Mouse (Mus musculus): ENCODE results near the gene Actr8.
A peak's percentile ranks its signal among the peaks of the same experiment; 100 is the strongest.

Actr8 gene

DNA sequence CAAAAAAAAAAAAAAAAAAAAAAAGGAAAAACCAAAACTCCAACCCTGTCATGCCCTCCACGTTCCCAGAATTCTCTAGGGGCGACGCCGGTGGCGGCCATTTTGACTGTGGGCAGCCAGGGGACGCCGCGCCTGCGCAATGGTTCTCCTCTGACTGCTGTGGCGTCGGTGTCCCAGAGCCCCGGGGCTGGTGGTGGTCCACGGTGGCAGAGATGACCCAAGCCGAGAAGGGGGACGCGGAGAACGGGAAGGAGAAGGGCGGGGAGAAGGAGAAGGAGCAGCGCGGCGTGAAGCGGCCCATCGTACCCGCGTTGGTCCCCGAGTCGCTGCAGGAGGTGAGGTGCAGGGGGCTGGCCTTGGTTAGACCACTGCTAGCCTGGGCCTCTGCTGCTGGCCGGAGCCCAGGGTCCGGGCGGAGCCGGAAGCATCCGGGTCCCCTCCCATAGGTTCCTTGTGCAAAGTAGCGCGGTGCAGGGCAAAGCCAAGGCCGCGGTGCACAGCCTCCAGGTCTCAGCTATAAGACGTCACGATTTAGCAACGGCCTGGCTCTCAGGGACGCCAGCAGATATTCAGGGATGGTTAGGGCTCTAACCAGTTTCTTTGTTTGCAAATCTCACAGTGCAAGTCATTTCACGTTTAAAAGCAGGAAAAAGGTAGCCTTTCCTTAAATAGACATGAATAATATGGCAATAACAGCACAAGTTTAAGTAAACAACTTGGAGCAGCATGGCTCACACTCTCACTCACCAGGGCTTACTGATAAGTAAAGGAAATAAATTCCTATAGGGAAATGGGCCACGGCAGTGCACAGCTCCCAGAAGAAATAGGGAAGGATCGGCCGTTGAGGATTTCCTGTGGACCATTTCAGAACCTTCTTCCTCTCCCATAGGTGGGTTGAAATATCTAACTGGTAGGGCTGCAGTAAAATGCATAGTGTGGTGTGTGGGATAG lies at the start of gene Actr8:
Actr8 (plus strand) TSS at position 84 of the 951 bp plus-strand sequence.
- DNase-seq (ENCODE audit: low spot score): peak; percentile 94

DNA sequence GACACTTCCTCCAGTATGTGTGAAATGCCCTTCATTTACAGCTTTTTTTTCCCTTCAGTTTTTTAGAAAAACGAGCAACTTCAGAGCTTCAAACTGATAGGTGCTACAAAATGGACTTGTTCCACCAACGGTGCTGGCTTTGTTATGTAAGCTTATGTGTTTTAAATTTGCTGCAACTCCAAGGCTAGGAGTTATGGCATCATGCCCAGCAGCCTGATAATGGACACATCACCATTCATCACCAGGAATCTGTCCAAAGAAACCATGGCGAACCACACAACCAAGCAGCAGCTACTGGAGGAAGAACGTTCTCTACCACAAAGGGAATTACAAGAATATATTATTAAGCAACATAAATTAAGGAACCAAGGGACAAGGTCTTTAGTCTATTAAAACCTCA lies 49.2 kb upstream of the Actr8 start:
- DNase-seq (ENCODE audit: low spot score): peak; percentile 11

DNA sequence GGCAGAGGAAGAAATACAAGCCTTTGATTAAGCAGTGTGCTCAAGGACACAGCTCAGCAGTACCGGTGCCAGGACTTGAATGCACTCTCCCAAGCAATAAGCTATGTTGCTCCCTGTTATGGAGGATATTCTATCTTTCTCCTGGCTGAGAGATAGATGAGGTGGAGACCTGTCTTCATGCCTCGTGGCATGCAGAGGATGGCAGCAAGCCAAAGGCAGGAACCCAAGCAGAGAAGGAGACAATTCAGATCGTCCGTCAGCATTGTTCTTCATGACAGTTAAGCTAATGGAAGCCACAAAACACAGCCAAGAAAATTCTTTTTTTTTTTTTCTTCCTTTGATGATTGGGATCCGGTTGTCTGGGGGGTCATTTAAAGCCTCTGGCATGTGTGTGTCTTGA lies 42.6 kb upstream of the Actr8 start:
- DNase-seq (ENCODE audit: low spot score): no peak

DNA sequence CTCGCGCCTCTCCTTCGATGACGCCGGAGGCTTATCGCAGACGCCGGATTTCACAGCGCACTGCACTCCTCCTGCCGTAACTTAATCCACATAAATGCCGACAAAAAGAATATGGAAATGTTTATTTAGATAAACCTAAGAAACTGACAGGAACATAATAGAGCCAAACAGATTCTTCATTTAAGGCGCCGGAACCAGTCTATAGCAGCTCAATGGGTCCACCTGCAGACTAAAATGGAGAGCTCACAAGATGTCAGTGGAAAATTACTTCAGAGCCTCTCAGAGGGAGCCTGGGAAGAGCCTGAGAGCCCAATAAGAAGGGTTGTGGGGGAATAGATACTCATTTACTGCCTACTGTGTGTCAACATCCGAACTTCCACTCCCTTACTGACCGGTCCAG lies 40.7 kb upstream of the Actr8 start:
- no peak for DNase-seq (ENCODE audit: low spot score)

DNA sequence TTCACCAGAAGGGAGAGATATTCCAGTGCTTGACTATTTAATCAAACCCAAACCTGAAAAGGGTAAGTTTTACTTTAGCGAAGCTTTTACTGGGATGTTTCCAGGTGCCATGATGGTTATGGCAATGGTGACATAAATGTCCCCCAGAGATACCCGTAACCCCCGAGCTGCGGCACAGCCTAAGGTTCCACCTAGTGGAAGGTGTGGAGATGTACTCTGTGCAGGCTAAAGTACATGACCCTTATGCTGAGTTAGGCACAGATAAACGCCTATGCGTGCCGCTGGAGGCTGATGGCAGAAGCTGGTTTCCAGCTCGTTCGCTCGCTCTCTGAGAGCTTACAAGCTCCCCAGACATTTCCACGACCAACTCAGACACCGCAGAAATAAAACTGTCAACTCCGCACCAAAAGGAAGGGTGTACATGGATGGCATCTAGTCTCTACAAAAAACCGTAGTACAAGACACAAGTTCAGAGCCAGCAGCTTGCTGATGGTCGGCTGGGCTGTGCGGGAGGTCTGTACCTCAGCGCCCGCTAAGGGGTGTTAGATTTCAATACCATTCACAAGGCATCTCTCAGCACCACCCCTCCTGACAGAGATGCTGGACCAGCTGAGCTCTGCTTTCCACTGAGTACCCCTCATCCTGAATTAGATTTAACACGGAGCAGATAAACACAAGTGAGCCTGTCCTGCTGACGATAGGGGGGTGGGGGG lies 38.4 kb upstream of the Actr8 start:
- no peak for DNase-seq (ENCODE audit: low spot score)

DNA sequence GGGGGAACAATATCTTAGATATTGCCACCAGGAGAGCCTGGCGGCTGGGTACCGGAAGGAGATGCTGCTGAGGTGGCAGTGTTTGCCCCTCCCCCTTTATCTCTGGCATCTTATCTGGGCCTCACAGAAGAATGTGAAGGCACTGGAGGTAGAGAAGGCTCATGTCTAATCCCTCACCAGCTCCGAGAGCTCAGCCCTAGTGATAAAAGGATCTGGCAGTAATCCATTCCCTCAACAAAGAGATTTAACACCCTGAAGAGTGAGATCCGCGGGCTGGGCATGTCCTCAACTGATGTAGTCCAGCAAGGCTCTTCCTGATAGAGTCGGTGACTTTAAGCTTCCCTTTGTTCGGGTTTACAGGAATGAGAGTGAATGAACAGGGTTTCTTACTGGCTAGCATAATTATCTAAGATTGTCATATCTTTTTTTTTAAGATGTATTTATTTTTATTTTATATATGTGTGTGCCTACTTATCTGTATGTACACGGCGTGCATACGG lies 37.8 kb upstream of the Actr8 start:
- no peak for DNase-seq (ENCODE audit: low spot score)

DNA sequence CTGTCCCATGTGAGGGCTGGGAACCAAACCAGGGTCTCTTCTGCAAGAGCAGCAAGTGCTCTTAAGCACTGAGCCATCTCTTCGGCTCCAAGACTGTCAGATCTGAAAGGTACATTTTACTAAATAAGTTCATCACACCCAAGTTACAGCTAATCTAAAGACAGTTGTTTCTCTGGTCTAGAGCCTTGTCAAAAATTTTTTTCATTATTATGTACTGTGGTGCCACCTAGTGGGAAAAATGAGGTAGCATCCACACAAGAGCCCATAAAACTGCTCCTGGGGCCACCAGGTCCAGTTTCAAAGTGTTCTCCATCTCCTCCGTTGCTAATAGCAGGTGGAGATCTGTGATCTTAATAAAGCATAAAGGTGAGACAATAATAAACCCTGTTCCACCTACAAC lies 37.3 kb upstream of the Actr8 start:
- DNase-seq (ENCODE audit: low spot score): peak; percentile 19

DNA sequence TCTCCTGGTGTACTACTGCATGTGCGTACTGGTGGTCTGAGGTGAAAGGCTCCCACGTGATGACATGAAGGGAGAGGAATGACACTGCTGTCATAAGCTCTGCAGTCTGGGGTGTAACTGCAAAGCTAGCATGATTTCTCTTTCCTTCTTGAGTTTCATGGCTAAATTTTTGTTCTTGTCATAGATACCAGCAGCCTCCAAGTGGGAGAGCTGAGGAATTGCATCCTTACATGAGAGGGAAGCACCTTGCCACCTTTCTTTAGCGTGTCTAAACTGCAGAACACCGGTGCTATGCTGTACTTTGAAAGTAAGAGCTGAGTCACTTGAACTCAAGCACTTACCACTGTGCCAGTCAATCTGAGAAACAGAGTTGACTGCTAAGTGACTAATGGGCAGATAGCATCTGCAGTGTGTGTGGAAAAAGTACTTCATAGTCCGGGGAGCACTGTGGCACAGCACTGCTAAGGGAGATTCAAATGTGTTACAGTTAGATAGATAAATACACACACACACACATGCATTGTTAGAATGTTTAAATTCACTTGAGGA lies 31.3 kb upstream of the Actr8 start:
- DNase-seq (ENCODE audit: low spot score): no peak

DNA sequence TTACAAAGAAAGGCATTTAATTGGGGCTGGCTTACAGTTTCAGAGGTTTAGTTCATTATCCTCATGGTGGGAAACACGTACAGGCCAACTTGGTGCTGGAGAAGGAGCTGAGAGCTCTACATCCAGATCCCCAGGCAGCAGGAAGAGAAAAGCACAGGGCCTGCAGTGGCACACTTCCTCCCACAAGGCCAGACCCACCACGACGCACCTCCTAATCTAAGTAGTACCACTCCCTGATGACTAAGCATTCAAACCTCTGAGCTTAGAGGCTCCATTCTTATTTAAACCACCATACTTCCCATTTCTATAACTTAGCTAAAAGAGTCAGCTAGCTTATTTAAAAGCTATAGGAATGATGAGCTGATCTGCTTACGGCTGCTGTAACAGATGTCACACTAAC lies 27.3 kb upstream of the Actr8 start:
- no peak for DNase-seq (ENCODE audit: low spot score)

DNA sequence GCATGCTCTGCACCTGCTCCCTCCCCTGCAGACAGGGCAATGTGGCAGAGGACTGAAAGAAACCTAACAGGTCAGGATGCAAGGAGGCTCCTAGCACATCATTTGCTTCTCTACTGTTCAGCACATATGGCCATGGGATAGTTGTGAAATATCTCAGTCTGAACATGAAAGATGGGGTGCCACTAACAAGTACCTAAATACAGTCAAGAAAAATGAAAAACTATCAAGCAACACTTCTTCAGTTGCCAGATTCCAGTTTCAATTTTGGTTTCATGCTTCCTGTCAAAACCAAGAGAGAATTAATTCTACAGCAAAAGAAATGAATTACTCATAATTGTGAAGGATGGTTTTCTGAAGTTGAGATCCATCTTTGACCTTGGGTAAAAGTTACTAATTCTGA lies 20.7 kb upstream of the Actr8 start:
- no peak for DNase-seq (ENCODE audit: low spot score)

DNA sequence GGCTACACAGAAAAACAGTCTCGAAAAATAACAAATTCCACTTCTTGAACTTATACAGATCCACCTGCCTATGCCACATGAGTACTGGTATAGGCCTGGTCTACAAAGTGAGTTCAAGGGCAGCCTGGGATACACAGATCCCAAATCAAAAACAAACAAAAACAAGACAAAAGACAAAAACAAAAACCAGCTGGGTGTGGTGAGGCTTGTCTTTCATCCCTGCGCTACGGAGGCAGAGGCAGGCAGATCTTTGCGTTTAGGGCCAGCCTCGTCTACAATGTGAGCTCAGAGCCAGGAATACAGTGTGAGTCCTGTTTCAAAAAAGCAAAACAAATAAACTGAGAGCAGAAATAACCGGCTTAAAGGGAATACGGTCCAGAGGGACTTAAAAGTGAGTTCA lies 10.5 kb upstream of the Actr8 start:
- no peak for DNase-seq (ENCODE audit: low spot score)

DNA sequence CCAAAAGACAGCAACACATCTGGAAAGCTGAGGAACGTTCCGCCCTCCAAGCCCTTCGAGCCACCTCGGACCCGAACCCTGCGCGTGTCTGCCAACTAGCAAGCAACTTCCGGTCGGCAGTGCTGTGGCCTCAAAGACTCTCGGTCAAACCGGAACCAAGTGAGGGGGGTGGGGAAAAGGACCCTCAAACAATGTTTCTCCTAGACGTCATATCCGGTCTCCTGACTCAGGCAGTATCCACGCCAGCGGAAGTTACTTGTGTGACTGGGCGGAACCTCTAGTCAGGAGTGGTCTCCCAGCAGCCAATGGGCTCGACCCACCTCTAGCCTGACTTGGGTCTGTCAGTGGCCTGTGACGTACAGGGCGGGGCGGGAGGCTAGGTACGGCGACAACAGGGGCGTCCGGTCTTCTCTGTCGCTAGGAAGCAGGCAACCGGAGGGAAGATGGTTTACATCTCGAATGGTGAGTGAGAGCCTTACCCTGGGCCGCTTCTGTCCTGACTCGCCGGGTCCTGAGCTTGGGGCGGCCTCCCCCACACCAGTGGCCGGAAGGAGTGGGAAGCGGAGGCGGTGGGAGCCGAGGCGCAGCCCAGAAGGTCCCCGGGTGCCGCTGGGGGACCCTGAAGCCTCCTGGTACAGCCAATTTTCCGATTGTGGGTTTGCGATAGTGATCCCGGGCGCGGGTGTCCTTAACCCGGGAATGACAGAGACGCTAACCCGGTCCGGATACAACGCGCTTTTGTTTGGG lies 9.9 kb upstream of the Actr8 start, which contains the start of gene Selenok:
Selenok (plus strand) TSS at position 234 of the 747 bp plus-strand sequence.
- DNase-seq (ENCODE audit: low spot score): peak; percentile 88

DNA sequence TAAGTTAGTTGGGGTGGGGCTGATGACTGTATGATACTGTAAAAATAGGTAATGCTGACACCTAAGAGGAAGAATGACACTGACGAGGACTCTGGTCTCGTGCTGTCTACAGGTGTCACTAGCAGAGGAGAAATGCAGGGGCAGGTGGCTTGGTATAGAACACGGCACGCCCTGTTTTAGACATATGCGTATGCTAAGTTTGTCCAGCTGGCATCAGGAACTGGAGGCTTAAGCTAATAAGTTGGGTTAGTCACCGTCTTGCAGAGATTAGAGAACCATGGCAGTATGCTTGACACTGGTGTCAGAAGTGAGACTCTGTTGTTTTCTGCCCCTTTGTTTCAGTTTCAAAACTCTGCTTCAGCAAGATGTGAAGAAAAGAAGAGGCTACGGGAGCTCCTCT lies 6.7 kb upstream of the Actr8 start:
- no peak for DNase-seq (ENCODE audit: low spot score)

DNA sequence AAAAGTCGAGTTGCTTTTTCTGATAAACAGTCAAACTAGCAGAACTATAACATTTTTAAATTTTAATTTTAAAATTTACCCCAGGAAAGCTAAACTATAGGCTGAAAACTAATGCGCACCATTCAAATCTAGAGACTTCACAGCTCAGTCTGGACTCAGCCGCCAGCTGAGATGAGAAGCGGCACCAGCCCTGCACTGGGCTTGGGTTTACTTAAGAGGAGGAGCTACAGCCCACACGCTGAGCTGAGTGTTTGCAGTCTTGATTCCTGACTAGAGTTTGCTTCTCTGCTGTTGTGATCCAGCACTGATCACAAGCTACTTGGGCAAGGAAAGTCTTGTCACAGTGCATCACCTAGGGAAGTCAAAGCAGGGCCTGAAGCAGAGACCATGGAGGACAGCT lies 6.1 kb upstream of the Actr8 start:
- no peak for DNase-seq (ENCODE audit: low spot score)

DNA sequence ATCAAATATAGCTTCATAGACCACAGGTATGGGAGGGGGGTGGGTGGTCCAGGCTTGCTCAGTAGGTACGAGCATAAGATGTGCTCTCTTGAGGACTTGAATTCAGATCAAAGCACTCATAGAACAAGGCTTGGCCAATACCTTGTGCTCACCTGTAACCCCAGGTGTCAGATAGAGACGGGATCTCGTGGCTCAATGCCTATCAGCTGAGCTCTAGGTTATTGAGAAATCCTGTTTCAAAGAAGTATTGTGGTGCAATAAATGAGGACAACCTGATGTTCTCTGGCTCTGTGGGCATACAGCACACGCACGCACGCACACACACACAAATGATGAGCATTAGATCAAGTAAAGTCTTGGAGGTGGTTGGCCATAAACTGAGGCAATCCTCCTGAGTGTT lies 1.2 kb upstream of the Actr8 start:
- DNase-seq (ENCODE audit: low spot score): no peak

DNA sequence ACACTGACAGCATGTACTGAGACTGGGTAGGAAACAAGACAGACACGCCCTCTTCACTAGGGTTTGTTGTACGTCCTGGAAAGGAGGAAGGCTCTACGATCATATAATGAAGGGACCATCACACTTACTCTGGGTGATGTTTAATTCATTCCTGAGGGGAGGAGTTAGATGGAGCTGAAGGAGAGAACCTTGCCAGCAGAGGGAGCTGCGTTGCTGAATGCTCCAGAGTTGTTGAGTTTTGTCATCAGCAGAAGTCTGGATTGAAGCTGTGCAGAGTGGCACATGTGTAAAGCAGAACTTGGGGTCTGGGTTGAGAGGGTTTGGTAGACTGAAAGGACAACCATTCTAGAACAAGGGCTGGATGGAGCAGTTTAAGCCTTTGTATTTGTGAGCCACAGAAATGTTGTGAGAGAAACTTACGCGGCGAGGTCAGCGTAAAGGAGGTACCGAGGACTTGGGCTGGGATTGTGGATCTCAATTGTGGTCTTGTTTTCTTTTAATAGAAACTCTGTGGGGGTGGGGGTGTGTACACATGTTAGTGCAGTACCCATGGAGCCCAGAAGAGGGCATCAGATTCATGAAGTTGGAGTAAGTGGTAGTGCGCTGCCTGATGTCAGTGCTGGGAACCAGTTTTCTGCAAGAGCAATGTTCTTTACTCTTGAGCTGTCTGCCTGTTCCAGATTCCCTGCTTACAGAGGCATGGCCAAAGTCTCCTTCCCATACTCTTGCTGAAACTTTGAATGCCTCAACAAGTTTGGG lies 2.5 kb downstream of the Actr8 start:
- DNase-seq (ENCODE audit: low spot score): no peak

DNA sequence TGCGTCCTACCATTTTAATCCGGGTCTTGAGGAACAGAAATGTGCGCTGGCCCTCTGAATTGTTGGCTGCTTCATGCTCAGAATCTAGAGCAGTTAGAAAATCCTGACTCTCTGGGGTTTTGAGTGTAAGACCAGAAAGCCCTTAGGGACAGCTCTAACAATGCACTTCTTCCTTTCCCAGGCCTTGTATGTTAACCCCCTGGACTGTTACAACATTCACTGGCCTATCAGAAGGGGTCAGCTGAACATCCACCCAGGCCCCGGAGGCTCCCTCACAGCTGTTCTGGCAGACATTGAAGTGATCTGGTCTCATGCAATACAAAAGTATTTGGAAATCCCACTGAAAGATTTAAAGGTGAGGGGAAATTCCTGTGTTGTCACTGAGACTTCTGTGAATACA lies 8.0 kb downstream of the Actr8 start:
- DNase-seq (ENCODE audit: low spot score): no peak

DNA sequence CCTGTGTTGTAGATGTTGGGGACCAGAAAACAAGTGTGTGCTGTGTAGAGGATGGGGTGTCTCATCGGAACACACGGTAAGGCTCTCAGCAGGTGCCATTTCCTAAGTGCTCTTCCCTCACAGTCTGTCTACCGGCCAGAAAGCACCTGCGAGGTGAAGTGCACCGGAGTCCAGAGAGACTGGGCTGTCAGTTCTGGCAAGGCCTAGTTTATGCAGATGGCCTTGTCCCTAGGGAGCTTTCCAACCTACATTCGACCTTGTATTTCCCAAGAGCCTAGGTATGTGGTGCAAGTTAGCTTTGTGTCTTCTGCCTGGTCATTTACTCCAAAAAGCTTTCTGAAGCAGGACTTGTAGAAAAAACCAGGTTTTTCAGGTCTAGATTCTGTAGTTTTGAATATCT lies 9.1 kb downstream of the Actr8 start:
- no peak for DNase-seq (ENCODE audit: low spot score)

DNA sequence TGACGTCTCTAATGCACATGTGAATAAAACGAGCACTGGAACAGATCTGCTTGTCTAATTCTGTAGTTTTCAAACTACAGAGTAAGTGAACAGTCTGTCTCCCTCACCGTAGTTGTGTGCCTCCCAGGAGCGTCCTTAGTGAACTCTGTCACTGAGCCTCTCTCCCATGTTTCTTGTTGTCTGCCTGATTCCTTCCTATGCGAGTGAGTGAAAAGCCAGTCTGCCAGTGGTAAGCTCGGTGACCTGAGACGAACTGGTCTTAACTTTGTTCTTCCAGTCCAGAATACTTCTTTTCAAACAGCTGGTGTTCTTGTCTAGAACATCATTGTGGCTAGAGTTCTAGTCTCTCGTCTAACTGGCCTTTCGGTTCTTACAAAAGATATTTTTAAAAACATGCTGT lies 9.6 kb downstream of the Actr8 start:
- no peak for DNase-seq (ENCODE audit: low spot score)

DNA sequence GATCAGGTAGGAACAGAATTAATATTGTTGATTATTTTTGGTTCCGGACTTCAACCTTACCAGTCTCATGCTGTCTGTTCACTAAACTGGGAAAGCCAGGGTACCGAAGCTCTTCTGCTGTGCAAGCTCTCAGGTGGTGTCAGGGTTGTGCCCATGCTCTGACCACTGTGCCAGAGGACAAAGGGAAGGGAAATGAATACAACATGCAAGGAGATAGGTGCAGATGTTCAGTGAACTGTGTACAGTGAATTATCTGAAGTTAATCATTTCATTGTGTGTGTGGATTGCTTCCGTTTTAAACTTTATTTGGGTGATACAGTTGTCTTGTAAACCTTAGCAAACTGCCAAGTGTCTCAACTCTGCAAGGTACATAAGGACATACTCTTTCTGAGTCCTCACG lies 10.2 kb downstream of the Actr8 start:
- no peak for DNase-seq (ENCODE audit: low spot score)

DNA sequence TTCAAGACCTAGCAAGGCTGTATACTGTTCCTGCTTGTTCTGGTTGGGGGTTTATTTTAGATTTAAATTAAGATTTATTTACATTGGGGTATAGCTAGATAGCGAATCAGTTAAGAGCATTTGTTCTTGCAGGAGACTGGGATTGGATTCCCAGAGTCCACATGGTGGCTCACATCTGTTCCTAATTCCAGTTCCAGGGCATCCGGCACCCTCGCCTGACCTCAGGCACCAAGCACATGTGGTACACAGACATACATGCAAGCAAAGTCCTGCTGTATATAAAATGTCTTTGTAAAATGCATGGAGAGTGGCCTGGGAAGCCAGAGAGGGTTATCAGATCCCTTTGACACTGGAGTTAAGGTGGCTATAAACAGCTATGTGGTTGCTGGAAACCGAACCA lies 16.8 kb downstream of the Actr8 start:
- no peak for DNase-seq (ENCODE audit: low spot score)

Measured in ovary, postnatal 36 days (tissue).